ENCODE assay signal across 14 mouse cellular contexts in genomic region chr10:116701281-116701680, GRCm38 (mm10).
"Had no signal": no experiment of that assay in that cellular context is flagged by ENCODE, and none has a peak within 500 bp of the region (broad histone marks: within the 10 kb centered on the region; RNA-seq: fewer than 3 reads in every experiment).

No protein-coding gene starts in this region.

- ATAC-seq: intestine, postnatal 0 days; liver, postnatal 0 days had no signal

- H3K4me2 ChIP-seq: limb, embryonic 12.5 days; limb, embryonic 15.5 days; liver, embryonic 11.5 days; midbrain, embryonic 11.5 days had no signal

- H3K9me3 ChIP-seq: limb, embryonic 12.5 days; limb, embryonic 15.5 days had no signal

- H3K36me3 ChIP-seq: limb, embryonic 12.5 days; limb, embryonic 15.5 days had no signal

- H3K27ac ChIP-seq: kidney, postnatal 0 days; limb, embryonic 12.5 days; limb, embryonic 15.5 days; liver, embryonic 14.5 days had no signal

- DNase-seq: kidney, adult 2 months; kidney, postnatal 25 days; left cerebral cortex, postnatal 4 days; liver, postnatal 0 days; midbrain, embryonic 14.5 days; thymus, adult 18-20 months; thymus, postnatal 36 days had no signal

- H3K9ac ChIP-seq: limb, embryonic 12.5 days; limb, embryonic 15.5 days; liver, embryonic 14.5 days; liver, postnatal 0 days had no signal

- H3K27me3 ChIP-seq: limb, embryonic 12.5 days; limb, embryonic 15.5 days had no signal

- H3K4me3 ChIP-seq: limb, embryonic 12.5 days; limb, embryonic 15.5 days had no signal
